Mouse (Mus musculus): ENCODE results near the gene Cerk.
"Not testable (repeated sequence)": the region's sequence is repeated elsewhere in the genome, so short reads cannot be mapped to it uniquely, and the experiment has no call there.

The Cerk gene

GRCm38 (mm10) chr15:86185689-86186569 lies at the start of gene Cerk:
Gene Cerk, minus strand, starts transcription at chr15:86186141.
- DNase-seq (ENCODE audit: low read depth), result no peak

- DNase-seq (ENCODE audit: low read depth), result no peak
Observed at GRCm38 (mm10) chr15:86234517-86235441, 48.8 kb upstream of the Cerk start.

- DNase-seq (ENCODE audit: low read depth), result no peak
Observed at GRCm38 (mm10) chr15:86234001-86234400, 48.1 kb upstream of the Cerk start.

GRCm38 (mm10) chr15:86231831-86232512 lies 46.0 kb upstream of the Cerk start:
- no peak for DNase-seq (ENCODE audit: low read depth)

DNA sequence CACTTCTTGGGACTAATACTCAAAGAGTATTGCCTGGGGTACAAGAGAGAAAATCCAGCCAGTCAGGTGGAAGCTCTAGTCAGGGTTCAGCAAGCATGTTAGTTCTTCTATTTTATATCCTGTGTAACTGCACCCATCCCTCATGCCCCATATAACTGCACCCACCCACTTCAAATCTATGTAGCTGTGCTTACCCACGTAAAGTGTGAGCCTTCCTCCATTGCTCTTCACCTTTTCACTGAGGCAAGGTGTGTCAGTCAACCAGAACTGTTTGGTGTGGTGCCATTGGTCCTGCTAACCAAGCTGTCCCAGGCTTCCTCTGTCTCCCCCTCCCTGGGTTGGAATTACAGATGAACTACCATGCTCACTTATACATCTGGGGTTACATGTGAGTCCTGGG lies 45.2 kb upstream of the Cerk start:
- no peak for DNase-seq (ENCODE audit: low read depth)

- DNase-seq (ENCODE audit: low read depth), result no peak
Observed at GRCm38 (mm10) chr15:86229623-86230022, 43.7 kb upstream of the Cerk start.

DNA sequence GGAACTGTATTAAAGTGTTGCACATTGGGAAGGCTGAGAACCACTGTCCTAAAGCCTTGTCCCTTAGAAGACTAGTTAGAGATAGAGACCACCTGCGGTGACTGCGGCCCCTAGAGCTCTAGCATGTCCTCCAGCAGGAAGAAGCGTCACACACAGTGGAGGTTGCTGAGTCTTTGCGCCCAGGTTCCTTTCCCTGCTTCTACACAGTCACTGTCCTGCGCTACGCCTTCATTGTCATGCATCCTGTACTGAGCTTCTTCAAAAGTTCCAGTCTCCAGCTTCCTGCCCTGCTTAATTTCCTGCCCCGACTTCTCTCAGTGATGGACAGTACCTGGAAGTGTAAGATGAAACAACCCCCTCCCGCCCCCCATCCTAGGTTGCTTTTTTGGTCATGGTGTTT lies 43.1 kb upstream of the Cerk start:
- no peak for DNase-seq (ENCODE audit: low read depth)

- no peak for DNase-seq (ENCODE audit: low read depth)
Observed at GRCm38 (mm10) chr15:86228186-86228585, 42.2 kb upstream of the Cerk start.

GRCm38 (mm10) chr15:86226968-86227367 lies 41.0 kb upstream of the Cerk start:
- DNase-seq (ENCODE audit: low read depth), result no peak

- no peak for DNase-seq (ENCODE audit: low read depth)
Observed at GRCm38 (mm10) chr15:86226221-86226620, 40.3 kb upstream of the Cerk start.

DNA sequence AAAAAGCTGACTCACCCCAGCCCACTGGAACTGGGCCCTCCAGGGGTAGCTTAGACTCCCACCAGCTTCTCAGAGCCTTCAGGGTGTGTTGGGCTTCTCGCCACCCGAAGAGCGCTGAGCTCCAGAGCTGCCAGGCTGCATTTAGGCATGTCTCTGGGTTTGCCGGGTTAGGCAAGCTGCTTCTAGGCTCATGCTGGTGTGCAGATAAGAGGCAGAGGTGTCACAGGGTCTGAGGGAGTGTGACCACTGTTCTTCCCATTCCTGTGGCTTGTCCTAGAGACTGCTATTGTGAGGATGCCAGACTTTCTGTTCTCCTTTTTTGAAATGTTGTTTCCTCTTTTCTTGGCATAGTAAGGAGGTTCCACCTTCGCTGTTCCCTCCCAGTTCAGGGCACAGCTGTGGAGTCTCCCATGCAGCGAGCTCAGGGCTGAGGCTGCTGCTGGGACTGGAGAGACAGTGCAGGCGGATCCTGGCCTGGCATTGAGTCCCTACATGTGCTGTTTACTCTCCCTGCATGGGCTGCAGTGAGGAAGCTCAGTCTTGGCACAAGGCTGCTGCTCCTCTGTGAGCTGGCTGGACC lies 39.1 kb upstream of the Cerk start:
- DNase-seq (ENCODE audit: low read depth), result no peak

DNA sequence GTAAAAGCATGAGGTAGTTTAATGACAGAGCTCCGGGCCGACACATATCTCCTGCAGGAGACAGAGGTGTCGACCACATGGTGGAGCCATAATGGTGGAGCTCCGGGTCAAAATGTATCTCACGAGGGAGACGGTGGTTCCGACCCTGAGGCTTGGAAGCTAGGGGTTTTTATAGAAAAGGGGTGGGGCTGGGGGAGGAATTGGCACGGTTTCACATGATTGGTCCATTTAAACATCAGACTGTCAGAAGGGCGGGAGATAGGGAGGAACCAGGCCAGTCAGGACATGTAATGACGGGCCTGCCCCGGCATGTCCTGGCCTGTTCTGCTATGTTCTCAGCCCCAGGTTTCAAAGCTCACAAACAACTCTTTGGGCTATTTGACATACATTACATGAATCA lies 36.0 kb upstream of the Cerk start:
- not testable (repeated sequence) for DNase-seq (ENCODE audit: low read depth)

- DNase-seq (ENCODE audit: low read depth), result no peak
Observed at GRCm38 (mm10) chr15:86221369-86221768, 35.4 kb upstream of the Cerk start.

DNA sequence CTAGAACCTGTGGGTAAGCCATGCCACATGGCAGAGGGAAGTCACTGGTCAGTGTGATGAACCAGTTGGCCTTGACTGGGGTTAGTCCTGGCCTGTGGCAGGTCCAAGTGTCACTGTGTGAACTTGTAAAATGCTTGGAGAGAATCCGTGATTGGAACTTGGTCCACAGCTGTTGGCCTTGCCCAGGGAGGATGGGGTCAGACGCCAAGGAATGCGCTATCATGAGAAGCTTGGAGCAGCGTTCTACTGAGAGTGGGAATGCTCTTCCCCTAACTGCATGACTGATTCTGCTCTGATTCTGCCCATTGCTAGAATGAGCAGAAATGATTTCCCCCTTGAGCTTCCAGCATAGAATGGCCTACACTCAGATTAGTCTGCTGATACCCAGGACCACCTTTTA lies 34.8 kb upstream of the Cerk start:
- DNase-seq (ENCODE audit: low read depth), result no peak

DNA sequence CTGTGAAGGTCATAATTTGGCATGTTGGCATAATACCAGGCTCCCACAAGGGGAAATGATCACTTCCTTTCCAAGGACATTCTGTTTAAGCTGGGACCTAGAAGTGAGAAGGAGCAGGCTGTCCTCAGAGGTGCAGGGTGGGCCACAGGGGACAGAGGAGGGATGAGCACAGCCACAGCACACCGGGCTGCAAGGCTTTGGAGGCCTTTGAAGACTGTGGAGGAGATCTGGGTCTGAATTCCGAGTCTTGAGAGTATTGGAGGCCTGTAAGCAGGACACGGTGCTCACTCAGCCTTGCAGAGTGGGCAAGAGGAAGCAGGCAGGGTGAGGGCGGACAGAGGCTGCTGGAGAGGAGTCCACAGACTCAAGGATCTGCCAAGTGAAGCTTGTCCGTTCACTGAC lies 34.3 kb upstream of the Cerk start:
- no peak for DNase-seq (ENCODE audit: low read depth)

GRCm38 (mm10) chr15:86219534-86220228 lies 33.7 kb upstream of the Cerk start:
- DNase-seq (ENCODE audit: low read depth), result peak; percentile 70

DNA sequence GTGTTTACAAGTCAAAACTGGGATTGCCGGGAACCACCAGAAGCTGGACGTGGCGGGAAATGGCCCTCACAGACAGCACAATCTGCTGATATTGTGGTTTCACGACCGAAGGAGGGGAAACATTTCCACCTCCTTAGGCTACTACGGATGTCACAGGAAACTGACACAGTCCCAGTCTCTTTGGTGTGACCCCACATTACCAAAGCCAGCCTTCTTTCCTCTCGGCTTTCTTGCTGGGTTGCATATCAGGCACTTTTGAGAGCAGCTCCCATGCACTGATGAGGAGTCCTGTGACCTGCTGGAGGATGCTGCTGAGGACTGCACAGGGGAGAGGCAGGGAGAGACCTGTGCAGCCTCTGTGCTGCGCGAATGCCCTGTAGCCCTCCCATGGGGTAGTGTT lies 30.7 kb upstream of the Cerk start:
- DNase-seq (ENCODE audit: low read depth), result not testable (repeated sequence)

GRCm38 (mm10) chr15:86214549-86215201 lies 28.7 kb upstream of the Cerk start:
- no peak for DNase-seq (ENCODE audit: low read depth)

- peak; percentile 79 for DNase-seq (ENCODE audit: low read depth)
Observed at GRCm38 (mm10) chr15:86213753-86214548, 28.0 kb upstream of the Cerk start, which contains the start of gene Tbc1d22a. Gene Tbc1d22a, plus strand, starts transcription at chr15:86214459.

DNA sequence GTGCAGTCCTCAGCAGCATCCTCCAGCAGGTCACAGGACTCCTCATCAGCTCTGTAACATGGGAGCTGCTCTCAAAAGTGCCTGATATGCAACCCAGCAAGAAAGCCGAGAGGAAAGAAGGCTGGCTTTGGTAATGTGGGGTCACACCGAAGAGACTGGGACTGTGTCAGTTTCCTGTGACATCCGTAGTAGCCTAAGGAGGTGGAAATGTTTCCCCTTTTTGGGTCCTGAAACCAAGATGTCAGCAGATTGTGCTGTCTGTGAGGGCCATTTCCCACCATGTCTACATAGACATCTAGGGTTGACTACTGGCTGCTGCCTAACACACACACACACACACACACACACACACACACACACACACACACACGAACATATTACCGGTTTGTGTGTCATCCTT lies 26.3 kb upstream of the Cerk start:
- not testable (repeated sequence) for DNase-seq (ENCODE audit: low read depth)

All from fibroblast of lung, adult 2 months (primary cell).